Comparison of ENCODE assay signal across 11 mouse cellular contexts in genomic region chr3:59021236-59021635, GRCm38 (mm10). TPM values are rescaled to one million over a fixed set of nuclear protein-coding genes. Genes with fewer than 3 reads are reported as not detected.
DNase-seq lines count a peak whose midpoint lies in the region; ATAC-seq lines count a peak whose summit lies in the region.
"Had no signal": no experiment of that assay in that cellular context is flagged by ENCODE, and none has a peak within 500 bp of the region (broad histone marks: within the 10 kb centered on the region; RNA-seq: fewer than 3 reads in every experiment).

No protein-coding gene starts in this region.

- no peak overlapping the region for H3K9ac ChIP-seq in hindbrain, embryonic 14.5 days
- no peak overlapping the region for H3K9ac ChIP-seq in intestine, embryonic 15.5 days
- H3K9ac ChIP-seq: liver, embryonic 14.5 days had no signal

- H3K36me3 ChIP-seq in hindbrain, embryonic 14.5 days (replicated peaks; ENCODE audit: control insufficient read depth, insufficient read depth) = no peaks in the 10 kb centered on the region
- no peaks in the 10 kb centered on the region for H3K36me3 ChIP-seq in intestine, embryonic 15.5 days

- H3K4me2 ChIP-seq in hindbrain, embryonic 14.5 days (replicated peaks) = no peak overlapping the region
- no peak overlapping the region for H3K4me2 ChIP-seq in intestine, embryonic 15.5 days (replicated peaks)

- no peak overlapping the region for H3K27ac ChIP-seq in hindbrain, embryonic 14.5 days
- H3K27ac ChIP-seq in intestine, embryonic 15.5 days = no peak overlapping the region
- H3K27ac ChIP-seq: heart, adult 2 months; left cerebral cortex, adult 2 months; liver, embryonic 14.5 days had no signal

- H3K27me3 ChIP-seq in hindbrain, embryonic 14.5 days (ENCODE audit: control insufficient read depth, insufficient read depth, low read length) = no peaks in the 10 kb centered on the region
- no peaks in the 10 kb centered on the region for H3K27me3 ChIP-seq in intestine, embryonic 15.5 days (replicated peaks)

- DNase-seq in layer of hippocampus, postnatal 14 days (ENCODE audit: low spot score in 2 of 2) = peak; percentile 23 to 43
- no peak for DNase-seq in layer of hippocampus, adult 18-20 months (ENCODE audit: low spot score in 2 of 2)
- peak; percentile 55 for DNase-seq in cerebellum, adult 11 months
- DNase-seq in cerebellum, postnatal 25 days = peak; percentile 63 to 76
- no peak for DNase-seq in hindbrain, embryonic 14.5 days (ENCODE audit: low spot score)
- no peak for DNase-seq in adrenal gland, adult 2 months
- DNase-seq in heart, postnatal 4 days = no peak
- DNase-seq: heart, adult 2 months had no signal

- peak; percentile 59 for ATAC-seq in hindbrain, embryonic 14.5 days (ENCODE audit: low FRiP score)
- ATAC-seq in intestine, embryonic 15.5 days = no peak

- H3K9me3 ChIP-seq in hindbrain, embryonic 14.5 days (ENCODE audit: control insufficient read depth, low read length) = no peaks in the 10 kb centered on the region
- no peaks in the 10 kb centered on the region for H3K9me3 ChIP-seq in intestine, embryonic 15.5 days

- H3K4me3 ChIP-seq in hindbrain, embryonic 14.5 days (replicated peaks; ENCODE audit: low read length) = no peak overlapping the region
- H3K4me3 ChIP-seq in intestine, embryonic 15.5 days (replicated peaks) = no peak overlapping the region
- H3K4me3 ChIP-seq: heart, adult 2 months; left cerebral cortex, adult 2 months had no signal

- WGBS in hindbrain, embryonic 14.5 days = 48% methylated on average over 8 of the region's 8 CpGs
- WGBS in intestine, embryonic 15.5 days = 52% methylated on average over 8 of the region's 8 CpGs

- no peaks in the 10 kb centered on the region; the same call in 1 of the 2 replicates for H3K4me1 ChIP-seq in hindbrain, embryonic 14.5 days (replicated peaks; ENCODE audit: control insufficient read depth, insufficient read depth, low read length)
- H3K4me1 ChIP-seq in intestine, embryonic 15.5 days (replicated peaks) = no peaks in the 10 kb centered on the region

RNA-seq across cellular contexts. Expression of gene Med12l, which starts 15.6 kb away (rescaled TPM):
- 10 to 100 TPM; 37.5 to 37.7 TPM for total RNA-seq in layer of hippocampus, postnatal 14 days (2021)
- total RNA-seq in layer of hippocampus, adult 18-20 months (2021) = 10 to 100 TPM; 51.9 to 54.1 TPM
- polyA plus RNA-seq in hindbrain, embryonic 14.5 days (2014; fragmentation: Nextera tagmentation; extraction: Ambion mirVana) = 7.4 and 8.7 TPM in 2 replicates
- polyA plus RNA-seq in intestine, embryonic 15.5 days (2015; fragmentation: Nextera tagmentation; extraction: Ambion mirVana) = 1.1 and 1.5 TPM in 2 replicates
- 10 to 100 TPM in 1 of 2 experiments, 1 to 10 TPM in 1; 9.4 to 14.0 TPM for total RNA-seq in adrenal gland, adult 2 months (2021)
- polyA plus RNA-seq in adrenal gland, adult 2 months (2012; rRNA removed) = 7.4 and 9.2 TPM in 2 replicates
- total RNA-seq in heart, postnatal 4 days (2021) = 10 to 100 TPM; 15.0 to 16.3 TPM

Comparison
In these comparisons a context has a peak if more than half of its experiments do, and no peak if none do; other contexts are left out.
1. DNase-seq: peak in layer of hippocampus, postnatal 14 days (2 of 2), cerebellum, adult 11 months (single experiment) and cerebellum, postnatal 25 days (2 of 2); none in layer of hippocampus, adult 18-20 months (0 of 2), hindbrain, embryonic 14.5 days (single experiment), adrenal gland, adult 2 months (single experiment) and heart, postnatal 4 days (single experiment).